Mouse (Mus musculus): ENCODE data around the gene Hlcs.

- TF ChIP-seq CTCF (conservative IDR thresholded peaks at IDR 0.05; ENCODE audit: insufficient read depth, insufficient read length, low read depth, low read length) (no peak), POLR2A (IDR thresholded peaks at IDR 0.05; ENCODE audit: low read depth, low read length) (no peak)
Measured at GRCm38 (mm10) chr16:94186526-94186925, 126.8 kb downstream of the Hlcs start.

Data from kidney, adult 2 months (tissue).